Mouse (Mus musculus) testis, adult 2 months (tissue): ENCODE data around the gene Clp1.

Experiments used
- CTCF ChIP-seq: fragments of 200-500 bp; IDR thresholded peaks from 2 replicates; pipeline ENCODE4 v1.5.1; 2012; ENCODE audit warnings: low read depth, mild to moderate bottlenecking, inconsistent platforms, low read length, moderate library complexity; ENCODE audit not compliant: control insufficient read depth, insufficient read depth, insufficient replicate concordance
- POLR2A ChIP-seq: fragments of 200-500 bp; IDR thresholded peaks from 2 replicates; pipeline ENCODE4 v1.6.1; 2012; ENCODE audit warnings: low read depth, mild to moderate bottlenecking, inconsistent platforms, low read length, moderate library complexity; ENCODE audit not compliant: control insufficient read depth

- TF ChIP-seq POLR2A (no peak), CTCF (no peak)
Measured at GRCm38 (mm10) chr2:84707523-84707922, 19.6 kb downstream of the Clp1 start.
